Mouse (Mus musculus): ENCODE results near the gene Pcbp4.

Gene Pcbp4

DNA sequence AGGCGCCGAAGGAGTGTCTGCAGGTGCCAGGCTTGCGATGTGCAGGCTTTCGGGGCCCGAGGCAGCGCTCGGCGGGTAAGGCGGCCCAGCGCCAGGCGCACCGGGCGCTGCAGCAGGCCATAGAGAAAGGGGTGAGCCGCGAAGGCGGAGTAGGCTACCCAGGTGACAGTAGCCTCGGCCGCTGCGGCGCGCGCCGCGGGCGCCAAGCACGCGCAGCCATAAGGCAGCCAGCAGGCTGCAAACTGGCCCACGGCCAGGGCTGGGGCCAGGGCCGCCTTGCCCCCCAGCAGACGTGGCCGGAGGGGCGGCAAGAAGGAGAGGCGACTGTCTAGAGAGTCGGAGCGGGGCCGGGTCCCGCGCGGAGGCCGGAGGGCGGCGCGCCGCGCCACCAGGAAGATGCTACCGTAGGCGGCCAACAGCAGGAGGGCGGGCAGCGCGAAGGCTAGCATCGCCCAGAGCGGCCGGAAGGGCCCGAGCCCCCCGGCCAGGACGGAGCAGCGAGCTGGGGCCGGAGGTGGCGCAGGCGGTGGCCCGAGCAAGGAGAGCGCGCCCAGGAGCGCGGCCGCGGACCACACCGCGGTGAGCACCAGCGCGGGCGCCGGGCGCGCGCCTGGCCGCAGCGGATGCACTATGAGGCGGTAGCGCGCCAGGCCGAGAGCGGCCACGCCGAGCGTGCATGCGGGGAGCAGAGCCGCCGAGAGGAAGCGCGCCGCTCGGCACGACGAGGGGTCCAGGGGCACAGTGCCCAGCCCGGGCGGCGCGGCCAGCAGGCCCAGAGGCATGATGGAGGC is 11.9 kb downstream of the Pcbp4 start:
- DNase-seq: no peak

DNA sequence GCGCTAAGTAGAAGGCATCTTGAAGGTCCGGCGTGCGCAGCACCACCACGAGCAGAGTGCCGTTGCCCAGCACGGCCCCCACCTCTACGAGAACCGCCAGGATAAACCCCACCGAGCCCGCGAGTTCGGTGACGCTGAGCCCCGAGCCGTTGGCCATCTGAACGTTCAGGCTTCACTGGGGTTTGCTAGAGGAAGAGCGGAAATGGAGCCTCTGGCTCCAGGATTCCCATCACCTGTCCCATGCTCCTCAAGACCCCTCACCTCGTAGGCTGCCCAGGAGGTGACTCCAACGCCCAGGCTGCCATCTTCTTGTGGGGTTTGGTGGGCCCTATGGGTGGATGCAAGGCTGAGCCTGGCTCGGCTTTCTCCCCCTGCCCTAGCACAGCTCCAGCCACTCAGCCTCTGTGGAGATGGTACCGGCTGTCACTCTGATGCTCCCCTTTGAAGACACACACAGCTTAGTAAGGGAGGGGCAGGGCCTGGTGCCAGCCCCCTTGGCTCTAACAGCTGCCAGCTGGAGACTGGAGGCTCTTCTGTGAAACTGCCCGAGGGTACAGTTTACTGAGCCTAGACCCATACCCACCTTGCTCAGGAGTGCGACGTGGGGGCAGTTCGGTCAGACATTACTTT is 12.6 kb downstream of the Pcbp4 start, which contains the start of gene Gpr62:
Gpr62 (minus strand) TSS at position 368 of the 630 bp plus-strand sequence.
- DNase-seq: no peak

DNA sequence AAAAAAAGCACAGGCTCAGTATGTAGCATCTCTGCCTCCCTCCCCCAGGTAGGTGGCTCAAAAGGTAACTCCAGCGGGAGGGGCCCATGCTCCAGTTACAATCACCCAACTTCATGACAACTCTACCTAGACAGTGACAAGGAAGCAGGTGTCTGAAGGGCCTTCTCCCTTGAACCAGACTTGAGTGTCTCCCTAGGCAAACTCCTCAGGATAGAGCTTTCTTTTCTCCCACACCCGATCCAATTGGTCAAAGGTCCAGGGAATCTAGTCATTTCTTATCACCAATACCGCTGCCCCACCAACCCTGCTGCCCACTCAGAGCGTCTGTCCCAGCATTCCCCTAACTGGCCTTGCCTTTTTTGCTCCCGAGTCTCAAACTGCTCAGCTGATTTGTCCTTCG is 13.6 kb downstream of the Pcbp4 start:
- no peak for DNase-seq

DNA sequence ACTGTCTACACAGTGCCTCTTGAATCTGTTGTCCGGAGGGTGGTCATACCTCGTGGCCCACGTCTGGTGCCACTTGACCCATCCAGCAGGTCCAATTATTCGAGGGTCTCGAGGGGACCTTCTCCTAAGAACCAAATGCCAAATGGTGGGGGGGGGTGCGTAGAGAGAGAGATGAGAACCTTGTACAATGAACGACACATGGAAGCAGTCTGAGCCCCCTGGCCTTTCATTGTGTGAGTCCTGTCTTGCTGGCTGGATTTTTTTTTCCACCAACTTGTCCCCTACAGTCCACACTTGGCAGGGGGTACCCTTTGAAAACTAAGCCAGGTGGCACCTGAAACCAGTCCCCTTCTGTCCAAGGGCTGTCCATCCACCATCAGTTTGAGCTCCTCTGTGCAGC is 14.7 kb downstream of the Pcbp4 start:
- DNase-seq: no peak

DNA sequence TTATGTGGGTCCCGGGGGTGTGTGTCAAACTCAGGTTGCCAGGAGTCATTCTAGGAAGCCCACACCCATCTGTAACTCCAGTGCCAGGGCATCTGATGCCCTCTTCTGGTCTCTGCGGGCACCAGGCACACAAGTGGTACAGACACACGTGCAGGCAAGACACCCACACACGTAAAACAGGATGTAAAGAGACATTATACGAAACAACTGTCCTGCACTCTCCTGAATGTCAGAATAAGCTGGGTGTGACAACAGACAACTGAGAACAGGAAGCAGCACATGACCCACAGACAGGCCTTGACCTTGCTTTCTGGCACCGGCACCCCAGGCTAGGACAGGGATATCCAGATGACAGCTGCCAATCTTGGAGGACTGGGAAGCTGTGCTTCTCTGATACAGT is 16.2 kb downstream of the Pcbp4 start:
- no peak for DNase-seq

DNA sequence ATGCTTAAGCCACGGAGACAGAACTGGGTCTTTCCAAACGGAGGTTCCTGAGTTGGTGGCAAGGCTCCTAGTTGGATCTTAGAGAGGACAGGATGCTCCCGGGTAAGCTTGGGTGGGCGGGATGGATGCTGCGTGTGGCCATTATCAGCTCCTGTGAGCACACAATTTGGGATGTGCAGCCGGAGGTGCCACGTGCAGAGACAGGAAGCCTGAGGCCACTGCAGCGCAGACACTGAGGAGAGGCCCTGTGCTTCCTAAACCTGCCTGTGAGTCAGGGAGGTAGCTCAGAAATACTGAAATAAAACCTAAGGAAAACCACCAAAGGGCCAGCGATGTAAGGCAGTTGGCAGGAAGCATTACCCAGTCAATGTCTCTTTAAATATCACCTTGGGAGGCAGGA is 16.7 kb downstream of the Pcbp4 start:
- no peak for DNase-seq

DNA sequence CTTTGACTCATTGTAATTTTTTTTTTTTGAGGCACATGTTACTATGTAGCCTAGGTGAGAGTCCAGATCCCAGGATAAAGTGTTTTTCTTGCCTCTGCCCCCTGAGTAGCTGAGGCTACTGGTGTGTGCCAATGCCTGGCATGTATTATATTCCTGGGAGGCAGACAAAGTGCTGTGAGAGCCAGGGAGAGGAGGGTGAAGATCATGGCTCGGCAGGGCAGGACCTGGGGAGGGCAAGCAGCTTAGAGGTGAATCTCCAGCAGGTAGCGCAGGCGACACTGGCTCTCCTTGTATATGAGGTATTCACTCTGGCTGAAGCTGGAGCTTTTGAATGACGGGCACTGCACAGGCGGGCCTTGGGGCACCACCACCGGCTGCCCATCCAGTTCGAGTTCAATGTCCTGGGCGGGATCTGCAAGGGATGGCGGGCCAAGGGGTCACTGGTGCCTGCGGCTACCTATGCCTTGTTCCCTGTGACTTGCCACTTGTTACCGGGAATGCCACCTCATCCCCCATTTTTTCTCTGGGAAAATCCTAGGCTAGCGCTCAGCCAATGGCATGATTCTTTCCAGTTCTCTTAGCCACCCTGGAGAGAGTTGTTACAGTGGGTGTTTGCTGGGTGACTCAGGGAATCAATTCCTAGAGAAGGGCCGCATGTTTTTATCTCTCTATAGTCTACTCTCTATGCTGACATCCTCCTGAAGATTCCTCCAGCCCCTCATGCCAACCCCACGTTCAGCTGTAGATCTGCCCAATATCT is 18.1 kb downstream of the Pcbp4 start:
- DNase-seq: peak in 1 of 2 experiments; percentile 19

DNA sequence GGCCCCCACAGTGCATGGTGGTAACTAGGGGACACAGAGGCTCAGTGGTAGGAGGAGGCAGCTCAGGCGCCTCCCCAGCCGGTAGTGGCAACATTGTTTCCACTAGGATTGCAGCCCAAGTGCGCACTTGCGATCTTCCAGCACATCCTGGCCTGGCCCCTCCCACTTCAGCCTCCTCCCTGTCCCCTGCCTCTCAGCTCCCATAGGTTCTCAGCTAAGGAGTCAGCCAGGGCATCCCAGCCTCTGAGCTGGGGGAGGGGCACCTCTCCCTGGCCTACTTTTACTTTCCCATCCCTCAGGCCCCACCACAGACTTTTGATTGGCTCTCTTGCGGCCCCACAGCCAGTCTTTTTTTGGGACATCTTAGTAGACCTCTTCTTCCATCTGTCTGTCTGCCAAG is 18.8 kb downstream of the Pcbp4 start:
- peak; percentile 65 to 67 for DNase-seq

DNA sequence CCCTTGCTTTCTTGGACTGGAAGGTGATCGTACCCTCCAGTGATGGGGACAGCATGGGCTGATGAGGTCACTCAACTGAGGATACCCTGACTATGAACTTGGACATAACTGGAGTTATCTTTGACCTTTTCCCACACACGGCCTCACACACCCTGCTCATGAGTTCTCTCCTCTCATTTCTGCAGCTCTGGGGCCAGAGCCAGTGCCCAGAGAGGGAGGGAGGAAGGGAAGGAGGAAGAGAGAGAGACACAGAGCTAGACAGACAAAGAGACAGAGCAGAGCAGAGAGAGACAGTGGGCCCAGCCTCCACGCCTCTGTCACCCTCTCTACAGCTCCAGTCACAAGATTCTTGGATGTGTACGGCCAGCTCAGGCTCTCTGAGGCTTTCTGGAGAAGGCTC is 19.2 kb downstream of the Pcbp4 start:
- DNase-seq: peak in 1 of 2 experiments; percentile 13

DNA sequence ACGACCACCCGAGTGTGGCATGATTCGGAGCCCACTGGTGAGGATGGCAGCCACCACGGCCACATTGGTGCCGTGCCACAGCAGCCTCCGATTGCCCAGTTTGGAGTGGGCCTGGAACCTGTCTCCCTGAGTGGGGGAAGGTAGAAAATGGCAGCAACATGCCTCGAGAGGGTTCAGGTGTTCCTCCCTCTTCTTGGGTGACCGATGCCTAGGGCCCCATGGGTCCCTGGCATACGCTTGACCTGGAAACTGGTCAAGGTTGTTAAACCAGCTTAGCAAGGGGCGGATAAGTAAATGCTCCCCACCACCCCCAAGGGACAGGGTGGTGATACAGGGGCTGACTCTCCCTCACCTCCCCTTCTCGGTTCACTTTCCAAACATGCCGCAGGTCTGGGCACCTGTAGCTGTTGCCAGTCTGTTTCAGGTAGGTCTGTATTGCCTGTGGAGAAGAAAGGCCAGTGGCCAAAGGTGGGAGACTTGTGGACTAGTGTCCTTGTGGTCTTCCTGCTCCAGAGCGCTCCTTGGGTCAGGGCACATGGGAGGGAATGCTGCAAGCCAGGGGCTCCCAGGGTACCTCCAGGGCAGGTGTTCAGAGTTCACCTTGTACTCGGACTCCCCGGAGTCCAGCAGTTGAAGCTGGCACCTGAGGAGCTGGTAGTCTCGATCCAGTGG is 20.1 kb downstream of the Pcbp4 start:
- peak; percentile 61 to 64 for DNase-seq

DNA sequence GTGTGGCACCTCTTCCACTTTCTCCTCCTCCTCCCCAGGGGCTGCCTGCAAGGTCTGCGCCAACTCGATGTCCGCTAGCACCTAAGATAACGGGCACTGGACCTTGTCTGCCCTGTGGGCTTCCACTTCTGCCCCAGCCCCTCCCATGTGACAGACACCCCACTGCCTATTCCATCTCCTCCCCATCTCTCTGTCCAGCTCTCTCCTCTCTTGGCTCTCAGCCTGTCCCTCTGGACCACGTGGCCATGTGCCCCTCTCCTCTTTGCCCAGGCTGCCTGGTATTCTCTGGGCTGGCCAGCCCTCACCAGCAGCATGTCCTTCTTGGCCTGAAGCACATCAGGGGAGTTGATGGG is 20.6 kb downstream of the Pcbp4 start:
- DNase-seq: no peak

DNA sequence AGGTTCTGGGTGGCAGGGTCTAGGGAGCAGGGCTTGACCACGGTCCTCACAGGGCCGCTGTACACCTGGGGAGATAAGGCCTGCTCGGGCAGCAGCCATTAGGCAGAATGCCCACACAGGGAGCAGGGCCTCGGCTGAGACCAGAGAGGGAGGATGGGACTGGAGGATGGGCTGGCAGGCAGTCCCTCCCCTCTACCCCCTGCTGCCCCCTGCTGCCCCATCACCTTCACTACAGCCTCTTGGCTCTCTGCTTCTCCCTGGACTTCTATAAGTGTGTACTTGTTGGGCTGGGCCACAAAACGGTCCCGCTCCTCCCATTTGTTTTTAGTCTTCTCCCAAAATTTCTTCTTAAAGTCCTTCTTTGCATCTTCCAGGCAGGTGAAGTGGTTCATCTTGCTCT is 21.4 kb downstream of the Pcbp4 start:
- peak in 1 of 2 experiments; percentile 69 for DNase-seq

DNA sequence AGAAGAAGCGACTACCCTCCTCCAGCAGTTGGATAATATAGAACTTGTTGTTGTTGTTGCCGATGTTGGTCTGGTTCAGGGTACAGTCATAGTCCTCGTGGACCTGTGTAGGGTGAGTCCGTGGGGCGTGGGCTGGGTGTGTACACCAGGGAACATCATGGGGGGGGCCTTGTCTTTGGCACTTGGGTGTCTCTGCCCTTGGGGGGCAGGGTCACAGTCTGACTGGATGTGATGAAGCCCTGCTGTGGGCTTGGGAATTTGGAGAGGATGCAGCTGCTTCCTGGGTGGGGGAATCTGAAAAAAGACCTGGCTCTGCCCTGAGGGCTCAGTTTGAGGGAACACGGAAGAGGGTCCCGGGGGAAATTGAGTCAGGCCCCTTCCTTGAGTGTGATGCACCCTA is 22.0 kb downstream of the Pcbp4 start:
- peak in 1 of 2 experiments; percentile 35 for DNase-seq

DNA sequence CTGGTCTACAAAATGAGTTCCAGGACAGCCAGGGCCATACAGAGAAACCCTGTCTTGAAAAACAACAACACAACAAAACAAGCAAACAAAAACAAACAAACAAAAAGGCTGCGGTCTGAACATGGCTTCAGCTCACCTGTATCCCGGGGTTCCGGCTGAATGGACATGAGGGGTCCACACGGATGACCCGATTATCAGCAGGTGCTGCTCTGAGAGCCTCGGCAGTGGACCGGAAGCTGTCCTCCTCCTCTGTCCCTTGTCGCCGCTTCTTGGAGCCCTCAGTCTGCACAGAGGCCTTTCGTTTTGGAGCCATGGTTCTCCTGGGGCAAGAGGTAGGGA is 22.5 kb downstream of the Pcbp4 start, which contains the start of gene Rrp9:
Rrp9 (plus strand) TSS at position 301 of the 339 bp plus-strand sequence.
- no peak for DNase-seq

DNA sequence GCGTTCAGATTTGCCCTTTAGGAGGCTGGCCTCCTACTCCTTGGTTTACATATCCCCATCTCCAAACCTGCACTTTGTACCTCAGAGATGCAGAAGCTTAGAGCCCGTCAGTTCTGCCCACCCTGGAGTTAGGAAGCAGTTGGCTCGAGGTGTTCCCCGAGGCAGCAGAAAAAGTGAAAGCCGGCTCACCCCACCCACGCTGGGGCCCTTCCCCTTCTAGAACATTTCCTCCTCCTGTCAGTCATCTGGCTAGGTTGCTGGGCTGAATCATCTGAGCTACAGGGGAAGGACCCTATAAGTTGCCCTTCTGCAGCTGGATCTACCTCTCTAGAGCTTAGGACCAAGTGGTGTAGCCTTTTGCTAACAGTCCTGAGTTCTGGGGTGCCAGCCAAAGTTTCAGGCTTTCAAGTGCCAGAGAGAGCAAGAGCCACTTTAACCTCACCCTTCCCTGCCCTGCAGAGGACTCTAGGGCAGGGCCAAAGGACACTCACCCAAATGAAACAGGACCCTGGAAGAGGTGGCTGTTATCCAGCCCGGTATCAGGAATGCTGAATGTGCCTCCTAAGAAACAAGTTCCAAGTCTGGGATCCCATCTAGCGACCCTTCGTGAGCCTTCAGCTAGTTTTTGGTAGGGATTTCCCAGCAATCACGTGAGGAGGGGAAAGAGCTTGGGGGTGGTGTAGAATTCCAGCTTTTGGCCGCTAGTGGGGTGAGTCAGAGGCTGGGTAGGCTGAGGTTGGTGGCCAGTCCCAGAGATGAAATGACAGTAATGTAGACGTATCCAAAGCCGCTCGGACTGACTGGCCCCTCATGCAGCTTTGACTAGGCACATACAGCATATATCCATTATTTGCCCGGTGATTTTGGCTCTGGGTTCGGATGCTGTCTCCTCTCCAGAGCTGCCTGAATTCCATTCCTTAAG is 23.2 kb downstream of the Pcbp4 start:
- DNase-seq: peak; percentile 74

DNA sequence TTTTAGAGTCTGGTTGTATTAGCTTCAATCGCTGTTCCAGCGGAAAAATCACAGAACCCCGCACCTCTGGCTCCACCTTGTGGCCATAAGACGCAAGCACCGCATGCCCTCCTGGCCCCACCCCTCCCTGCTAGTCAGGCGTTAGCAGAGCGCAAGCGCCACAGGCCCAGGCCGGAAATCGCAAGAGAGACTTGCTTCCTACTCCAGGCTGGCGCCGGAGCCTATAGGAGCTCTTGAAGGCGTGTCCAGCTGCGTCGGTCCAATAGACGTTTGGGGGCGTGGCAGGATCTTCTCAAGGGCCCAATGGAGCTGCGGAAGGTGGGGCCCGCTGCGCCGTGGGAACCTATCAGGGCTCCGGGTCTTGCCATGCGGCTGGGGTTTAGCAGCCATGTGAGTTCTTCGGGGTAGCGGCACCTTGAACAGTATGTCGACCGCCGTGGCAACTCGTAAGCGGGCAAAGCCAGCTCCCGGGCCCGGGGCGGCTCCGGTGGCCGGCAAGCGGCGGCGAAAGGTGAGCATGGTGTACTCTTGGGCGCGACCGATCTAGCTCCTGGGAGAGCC is 23.9 kb downstream of the Pcbp4 start, which contains the start of gene Parp3:
Parp3 (minus strand) TSS at position 26 of the 561 bp plus-strand sequence.
- DNase-seq: peak; percentile 99 to 100

DNA sequence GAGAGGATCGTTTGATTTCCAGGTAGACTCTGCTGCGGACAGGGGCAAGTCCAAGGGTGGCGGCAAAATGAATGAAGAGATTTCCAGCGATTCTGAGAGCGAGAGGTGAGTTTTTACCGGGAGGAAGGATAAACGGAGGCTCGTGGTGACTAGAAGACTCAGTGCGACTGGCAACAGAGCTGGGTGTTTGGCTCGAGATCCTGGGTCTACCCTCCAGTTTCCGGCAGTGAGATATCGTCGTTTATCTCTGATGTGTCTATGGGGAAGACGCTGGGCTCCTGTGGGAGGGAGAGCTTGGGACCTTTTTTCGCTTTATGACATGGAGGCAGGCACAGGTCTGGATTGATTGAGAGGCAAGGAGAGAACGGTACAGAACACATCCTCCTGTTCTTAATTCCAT is 24.6 kb downstream of the Pcbp4 start:
- peak in 1 of 2 experiments; percentile 1 for DNase-seq

DNA sequence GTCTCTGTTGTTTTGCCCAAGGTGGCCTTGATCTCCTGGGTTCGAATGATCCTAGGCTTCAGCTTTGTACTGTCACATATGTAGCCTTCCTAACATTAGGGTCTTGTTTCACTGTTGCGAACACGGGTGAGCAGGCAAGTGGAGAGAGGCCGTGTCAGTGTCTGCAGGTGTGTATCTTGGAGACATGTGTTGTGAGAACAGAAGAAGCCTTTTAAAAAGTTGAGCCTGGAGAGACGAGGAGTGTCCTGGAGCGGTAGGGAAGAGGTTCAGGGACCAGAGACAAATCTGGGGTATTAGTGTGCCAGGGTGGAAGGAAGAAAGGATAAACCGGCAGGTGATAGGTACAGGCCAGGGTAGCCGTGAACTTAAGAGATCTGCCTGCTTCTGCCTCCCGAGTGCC is 25.0 kb downstream of the Pcbp4 start:
- DNase-seq: peak in 1 of 2 experiments; percentile 0

DNA sequence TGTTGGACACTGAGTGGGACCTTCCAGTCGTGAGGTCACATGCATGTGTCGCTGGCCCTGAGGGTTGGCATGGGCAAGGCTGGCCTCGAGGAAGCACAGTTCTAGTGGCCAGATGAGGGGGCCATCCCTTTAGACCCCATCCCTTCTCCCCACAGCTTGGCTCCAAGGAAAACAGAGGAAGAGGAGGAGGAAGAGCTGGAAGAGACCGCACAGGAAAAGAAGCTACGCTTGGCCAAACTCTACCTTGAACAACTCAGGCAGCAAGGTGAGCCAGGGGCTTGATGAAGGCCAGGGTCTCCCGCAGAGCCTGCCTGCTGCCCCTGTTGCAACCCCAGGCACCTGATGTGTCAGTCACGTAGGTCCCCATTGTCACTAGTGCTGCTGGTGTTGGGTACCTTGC is 27.4 kb downstream of the Pcbp4 start:
- DNase-seq: peak in 1 of 2 experiments; percentile 1

DNA sequence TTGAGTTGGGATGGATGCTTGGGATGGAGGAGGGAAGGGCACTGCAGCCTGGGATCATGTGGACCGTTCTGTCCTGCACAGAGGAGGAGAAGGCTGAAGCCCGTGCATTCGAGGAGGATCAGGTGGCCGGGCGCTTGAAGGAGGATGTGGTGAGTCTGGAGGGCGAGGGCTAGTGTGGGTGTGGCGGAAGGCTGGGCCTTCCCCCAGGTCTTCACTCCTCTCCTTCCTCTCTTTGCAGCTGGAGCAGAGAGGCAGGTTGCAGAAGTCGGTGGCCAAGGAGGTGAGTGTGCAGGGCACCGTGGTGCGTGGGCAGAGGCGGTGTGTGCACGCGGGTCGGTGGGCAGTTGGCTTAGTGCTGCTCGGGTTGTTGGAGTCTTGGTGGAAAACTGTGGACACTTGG is 28.0 kb downstream of the Pcbp4 start:
- no peak for DNase-seq

DNA sequence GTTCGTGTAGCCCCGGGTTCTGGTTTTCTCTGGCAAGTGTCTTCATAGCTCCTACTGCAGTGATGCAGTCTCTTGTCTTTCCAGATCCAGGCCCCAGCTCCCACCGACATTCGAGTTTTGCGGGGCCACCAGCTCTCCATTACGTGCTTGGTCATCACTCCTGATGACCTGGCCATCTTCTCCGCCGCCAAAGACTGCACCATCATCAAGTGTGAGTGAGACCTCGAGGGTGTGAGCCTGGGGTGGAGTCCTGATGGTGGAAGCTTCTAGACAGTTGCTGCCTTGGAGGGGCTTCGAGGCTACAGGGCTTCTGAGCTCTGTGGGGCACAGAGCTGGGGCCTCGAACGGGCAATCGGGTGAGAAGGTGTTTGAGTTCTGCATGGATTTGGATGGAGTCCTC is 28.6 kb downstream of the Pcbp4 start:
- DNase-seq: no peak
